Comparison of ENCODE assay signal across 9 mouse cellular contexts in genomic region chr10:85458744-85459344, GRCm38 (mm10).
DNase-seq lines count a peak whose midpoint lies in the region; ATAC-seq and TF ChIP-seq lines count a peak whose summit lies in the region.
"Had no signal": no experiment of that assay in that cellular context is flagged by ENCODE, and none has a peak within 500 bp of the region (broad histone marks: within the 10 kb centered on the region; RNA-seq: fewer than 3 reads in every experiment).

No protein-coding gene starts in this region.

- H3K4me2 ChIP-seq in intestine, embryonic 15.5 days (replicated peaks): peak overlapping the region; percentile 24; the same call in 1 of the 2 replicates
- no peak overlapping the region for H3K4me2 ChIP-seq in intestine, postnatal 0 days (replicated peaks; ENCODE audit: low read depth)
- H3K4me2 ChIP-seq in embryonic facial prominence, embryonic 12.5 days (replicated peaks): peak overlapping the region; percentile 28
- H3K4me2 ChIP-seq in hindbrain, embryonic 12.5 days (replicated peaks): peak overlapping the region; percentile 28

- peak; percentile 16 to 43 for DNase-seq in lung, adult 18-20 months
- peak; percentile 15 for DNase-seq in right cerebral cortex, adult 18-20 months
- DNase-seq in layer of hippocampus, postnatal 25 days (ENCODE audit: extremely low spot score in 1 of 2, low spot score in 1 of 2): no peak
- DNase-seq in T-cell, adult 2 months (ENCODE audit: low spot score): no peak

- 0 out of 2 replicates have a peak, but pooled peaks cover under 1% of the 10 kb centered on the region for H3K4me1 ChIP-seq in intestine, embryonic 15.5 days (replicated peaks)
- no peaks in the 10 kb centered on the region for H3K4me1 ChIP-seq in intestine, postnatal 0 days (replicated peaks; ENCODE audit: control insufficient read depth, insufficient read depth, low read length)
- peaks cover 21% of the 10 kb centered on the region for H3K4me1 ChIP-seq in embryonic facial prominence, embryonic 12.5 days
- H3K4me1 ChIP-seq in hindbrain, embryonic 12.5 days: peaks cover 13% of the 10 kb centered on the region

- 31% methylated on average over 17 of the region's 17 CpGs for WGBS in intestine, embryonic 15.5 days
- 41% methylated on average over 17 of the region's 17 CpGs for WGBS in intestine, postnatal 0 days
- 31% methylated on average over 17 of the region's 17 CpGs for WGBS in embryonic facial prominence, embryonic 12.5 days
- WGBS in hindbrain, embryonic 12.5 days: 38% methylated on average over 17 of the region's 17 CpGs

- H3K9ac ChIP-seq in intestine, embryonic 15.5 days: no peak overlapping the region
- H3K9ac ChIP-seq in intestine, postnatal 0 days (ENCODE audit: low read depth, low read length): no peak overlapping the region
- no peak overlapping the region for H3K9ac ChIP-seq in embryonic facial prominence, embryonic 12.5 days
- no peak overlapping the region for H3K9ac ChIP-seq in hindbrain, embryonic 12.5 days

- H3K4me3 ChIP-seq in intestine, embryonic 15.5 days (replicated peaks): no peak overlapping the region
- H3K4me3 ChIP-seq in intestine, postnatal 0 days (ENCODE audit: low read depth, low read length): no peak overlapping the region
- H3K4me3 ChIP-seq in embryonic facial prominence, embryonic 12.5 days: no peak overlapping the region
- H3K4me3 ChIP-seq in hindbrain, embryonic 12.5 days: no peak overlapping the region

- H3K9me3 ChIP-seq in intestine, embryonic 15.5 days: no peaks in the 10 kb centered on the region
- no peaks in the 10 kb centered on the region for H3K9me3 ChIP-seq in intestine, postnatal 0 days (ENCODE audit: control insufficient read depth)
- no peaks in the 10 kb centered on the region for H3K9me3 ChIP-seq in embryonic facial prominence, embryonic 12.5 days
- no peaks in the 10 kb centered on the region for H3K9me3 ChIP-seq in hindbrain, embryonic 12.5 days (replicated peaks)

- no peak for TF ChIP-seq CTCF in intestine, postnatal 0 days (IDR thresholded peaks at IDR 0.05; ENCODE audit: low read depth)

- no peaks in the 10 kb centered on the region for H3K36me3 ChIP-seq in intestine, embryonic 15.5 days
- H3K36me3 ChIP-seq in intestine, postnatal 0 days (ENCODE audit: control insufficient read depth, insufficient read depth): no peaks in the 10 kb centered on the region
- no peaks in the 10 kb centered on the region for H3K36me3 ChIP-seq in embryonic facial prominence, embryonic 12.5 days
- H3K36me3 ChIP-seq in hindbrain, embryonic 12.5 days: no peaks in the 10 kb centered on the region
- H3K36me3 ChIP-seq: G1E had no signal

- ATAC-seq in intestine, embryonic 15.5 days: 0 out of 2 replicates have a peak, but pooled peaks have one; percentile 41
- ATAC-seq in intestine, postnatal 0 days: no peak
- peak; percentile 68; the same call in 1 of the 2 replicates for ATAC-seq in embryonic facial prominence, embryonic 12.5 days (ENCODE audit: insufficient number of reproducible peaks, insufficient read depth, low FRiP score, low TSS enrichment)
- ATAC-seq in hindbrain, embryonic 12.5 days (ENCODE audit: low FRiP score): peak; percentile 69; the same call in 1 of the 2 replicates

- H3K27ac ChIP-seq in intestine, embryonic 15.5 days: no peak overlapping the region
- H3K27ac ChIP-seq in intestine, postnatal 0 days (ENCODE audit: low read depth, low read length): no peak overlapping the region
- H3K27ac ChIP-seq in embryonic facial prominence, embryonic 12.5 days: no peak overlapping the region
- H3K27ac ChIP-seq in hindbrain, embryonic 12.5 days: no peak overlapping the region

- no peaks in the 10 kb centered on the region for H3K27me3 ChIP-seq in intestine, embryonic 15.5 days (replicated peaks)
- H3K27me3 ChIP-seq in intestine, postnatal 0 days (replicated peaks; ENCODE audit: control insufficient read depth, insufficient read depth, low read length): no peaks in the 10 kb centered on the region
- H3K27me3 ChIP-seq in embryonic facial prominence, embryonic 12.5 days: no peaks in the 10 kb centered on the region
- H3K27me3 ChIP-seq in hindbrain, embryonic 12.5 days: peaks cover 18% of the 10 kb centered on the region

Comparison
In these comparisons a context has a peak if more than half of its experiments do, and no peak if none do; other contexts are left out.
1. DNase-seq: peak in lung, adult 18-20 months (2 of 2) and right cerebral cortex, adult 18-20 months (single experiment); none in layer of hippocampus, postnatal 25 days (0 of 2) and T-cell, adult 2 months (single experiment).